Mouse (Mus musculus) small intestine, adult 2 months (tissue): ENCODE results near the gene Por. TPM values are rescaled to one million over a fixed set of nuclear protein-coding genes. Genes with fewer than 3 reads are reported as not detected.

Source experiments
- H3K27ac ChIP-seq: fragments of 200-500 bp; 2 replicates; pipeline ENCODE4 v1.5.1; 2012; ENCODE audit warnings: low read depth, low read length, control low read depth, inconsistent platforms; ENCODE audit not compliant: insufficient read depth
- H3K27me3 ChIP-seq: fragments of 200-500 bp; 2 replicates; pipeline ENCODE4 v1.6.1; 2012; ENCODE audit warnings: mild to moderate bottlenecking, moderate library complexity, low read length, inconsistent platforms; ENCODE audit not compliant: control insufficient read depth, insufficient read depth
- H3K36me3 ChIP-seq: fragments of 200-500 bp; 2 replicates; pipeline ENCODE4 v1.6.1; 2012; ENCODE audit warnings: mild to moderate bottlenecking, low read length, control low read depth, inconsistent platforms; ENCODE audit not compliant: control insufficient read depth, insufficient read depth
- H3K4me1 ChIP-seq: fragments of 200-500 bp; 2 replicates; pipeline ENCODE4 v1.6.1; 2012; ENCODE audit warnings: low read length, inconsistent platforms, mixed read lengths; ENCODE audit not compliant: control insufficient read depth, insufficient read depth, insufficient read length
- H3K4me3 ChIP-seq: fragments of 200-500 bp; 2 replicates; pipeline ENCODE4 v1.5.1; 2012; ENCODE audit warnings: low read depth, mild to moderate bottlenecking, control low read depth, inconsistent platforms, low read length, moderate library complexity
- CTCF ChIP-seq: fragments of 200-500 bp; IDR thresholded peaks from 2 replicates; pipeline ENCODE4 v1.5.1; 2012; ENCODE audit warnings: low read depth, mild to moderate bottlenecking, control low read depth, inconsistent platforms, low read length, moderate library complexity, mixed read lengths; ENCODE audit not compliant: insufficient replicate concordance, insufficient read length; ENCODE audit errors: extremely low read depth
- POLR2A ChIP-seq: fragments of 200-500 bp; IDR thresholded peaks from 2 replicates; pipeline ENCODE4 v1.6.1; 2012; ENCODE audit warnings: low read depth, mild to moderate bottlenecking, control low read depth, inconsistent platforms, low read length, moderate library complexity
- WGBS: fragments of 180-500 bp; shearing (Covaris S2); methylation state at CpG from one replicate; pipeline ENCODE4 v1.1.7; 2018; 5-methylcytosine and 5-hydroxymethylcytosine counted together
- polyA plus RNA-seq: library from polyadenylated mRNA; depleted of rRNA; stranded (reverse); fragments of >200 nt; gene quantifications from 2 replicates; pipeline ENCODE4 v1.2.3, GENCODE M21; 2012

Por gene
- polyA plus RNA-seq, 1 experiment: 192 TPM

GRCm38 (mm10) chr5:135761881-135762280, 92.0 kb downstream of the Por start:
- H3K27ac ChIP-seq: no peak overlapping the region
- H3K36me3 ChIP-seq: no peaks in the 10 kb centered on the region
- H3K27me3 ChIP-seq: no peaks in the 10 kb centered on the region
- TF ChIP-seq CTCF (no peak), POLR2A (no peak)
- WGBS: 49% methylated on average over 3 of the region's 3 CpGs
- no peak overlapping the region for H3K4me3 ChIP-seq
- peaks cover 6% of the 10 kb centered on the region; the same call in 1 of the 2 replicates for H3K4me1 ChIP-seq

DNA sequence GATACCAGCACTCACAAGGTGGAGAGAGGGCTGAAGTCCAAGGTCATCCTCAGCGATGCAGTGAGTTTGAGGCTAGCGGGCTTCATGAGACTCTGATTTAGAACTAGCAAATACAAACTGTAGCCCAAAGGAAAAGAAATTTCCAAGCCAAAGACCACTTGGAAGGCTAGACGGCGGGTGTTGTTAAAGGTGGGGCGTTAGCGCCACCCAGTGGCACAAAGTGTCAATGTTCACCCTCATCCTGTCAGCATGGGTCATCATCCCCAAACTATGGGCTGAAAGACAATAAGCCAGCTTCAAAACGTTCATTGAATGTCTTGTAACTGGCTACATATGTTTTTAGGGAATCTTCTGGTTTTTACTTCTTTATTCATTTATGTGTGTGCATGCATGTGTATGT, 93.7 kb downstream of the Por start:
- H3K27ac ChIP-seq: peak overlapping the region; percentile 57; the same call in 1 of the 2 replicates
- no peaks in the 10 kb centered on the region for H3K36me3 ChIP-seq
- H3K4me1 ChIP-seq: peaks cover 3% of the 10 kb centered on the region; the same call in 1 of the 2 replicates
- H3K27me3 ChIP-seq: no peaks in the 10 kb centered on the region
- WGBS: 5% methylated on average over 7 of the region's 7 CpGs
- no peak overlapping the region for H3K4me3 ChIP-seq
- TF ChIP-seq CTCF (peak; percentile 98), POLR2A (no peak)

DNA sequence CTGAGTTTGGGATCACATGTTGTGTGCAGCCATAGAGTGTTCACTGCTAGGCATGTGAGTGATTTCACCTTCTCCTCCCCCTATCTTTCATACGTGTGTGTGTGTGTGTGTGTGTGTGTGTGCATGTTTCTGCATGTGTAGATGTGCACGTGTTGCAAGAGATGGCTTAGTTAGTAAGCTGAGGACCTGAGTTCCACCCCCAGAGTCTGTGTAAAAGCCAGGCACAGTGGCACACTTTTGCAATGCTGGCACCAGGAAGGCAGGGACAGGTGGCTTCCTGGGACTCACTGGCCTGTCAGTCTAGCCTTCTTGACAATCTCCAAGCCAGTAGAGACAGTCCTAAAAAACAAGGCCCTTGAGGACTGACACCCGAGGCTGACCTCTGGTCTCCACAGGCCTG, 95.1 kb downstream of the Por start:
- TF ChIP-seq POLR2A: no peak
- no peak for TF ChIP-seq CTCF
- H3K27ac ChIP-seq: no peak overlapping the region
- peaks cover 3% of the 10 kb centered on the region; the same call in 1 of the 2 replicates for H3K4me1 ChIP-seq
- H3K36me3 ChIP-seq: no peaks in the 10 kb centered on the region
- WGBS: 61% methylated on average over 3 of the region's 3 CpGs
- H3K27me3 ChIP-seq: no peaks in the 10 kb centered on the region
- H3K4me3 ChIP-seq: no peak overlapping the region

GRCm38 (mm10) chr5:135772519-135772918, 102.7 kb downstream of the Por start:
- H3K4me1 ChIP-seq: peaks cover 16% of the 10 kb centered on the region; the same call in 1 of the 2 replicates
- WGBS: 11% methylated on average over 3 of the region's 3 CpGs
- H3K4me3 ChIP-seq: no peak overlapping the region
- no peaks in the 10 kb centered on the region for H3K36me3 ChIP-seq
- peak overlapping the region; percentile 5; the same call in 1 of the 2 replicates for H3K27ac ChIP-seq
- H3K27me3 ChIP-seq: no peaks in the 10 kb centered on the region
- TF ChIP-seq POLR2A (no peak), CTCF (no peak)

DNA sequence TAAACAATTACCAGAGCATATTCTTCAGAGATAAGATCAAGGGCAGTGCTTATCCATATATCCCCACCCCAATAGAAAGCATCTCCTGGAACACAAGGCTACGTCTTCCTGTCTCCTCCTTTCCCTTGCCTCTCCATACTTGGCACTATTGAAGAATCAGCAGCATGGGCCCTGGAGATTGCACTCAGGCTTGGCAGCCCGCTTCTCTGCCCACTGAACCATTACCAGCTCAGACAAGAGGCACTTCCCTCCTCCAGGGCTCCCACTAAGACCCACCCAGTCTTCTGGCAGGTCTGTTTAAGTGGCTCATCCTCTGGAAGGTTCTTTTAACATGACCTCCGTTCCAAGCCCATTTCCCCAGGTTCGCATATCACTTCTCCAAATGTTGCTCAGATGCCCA, 106.7 kb downstream of the Por start:
- Histone ChIP-seq H3K4me1 (peaks cover 24% of the 10 kb centered on the region; the same call in 1 of the 2 replicates), H3K4me3 (0 out of 2 replicates have a peak overlapping the region, but pooled peaks have one; percentile 13), H3K36me3 (peaks cover 6% of the 10 kb centered on the region), H3K27me3 (no peaks in the 10 kb centered on the region), H3K27ac (peak overlapping the region; percentile 96)
- WGBS: 35% methylated on average over 4 of the region's 4 CpGs
- TF ChIP-seq POLR2A (no peak), CTCF (no peak)

GRCm38 (mm10) chr5:135777796-135778470, 108.1 kb downstream of the Por start, which contains the start of gene Styxl1:
Styxl1 (minus strand) TSS chr5:135778385.
- TF ChIP-seq CTCF: no peak
- no peak; the same call in 1 of the 2 replicates for TF ChIP-seq POLR2A
- peak within 1 kb of the TSS; percentile 96 for H3K27ac ChIP-seq
- under 1% methylated on average over 45 of the region's 45 CpGs for WGBS

More at GRCm38 (mm10) chr5:135777796-135778470, 108.1 kb downstream of the Por start, which contains the start of gene Styxl1:
- Histone ChIP-seq H3K36me3 (peaks cover 11% of the 10 kb centered on the region), H3K4me3 (peak within 1 kb of the TSS; percentile 85), H3K4me1 (peaks cover 30% of the 10 kb centered on the region; the same call in 1 of the 2 replicates), H3K27me3 (no peaks in the 10 kb centered on the region)
